Mouse (Mus musculus): ENCODE measurements around the gene Scamp2. TPM values are rescaled to one million over a fixed set of nuclear protein-coding genes. Genes with fewer than 3 reads are reported as not detected.

The Scamp2 gene
- 90.2 and 92.3 TPM in 2 replicates for polyA plus RNA-seq (2015; fragmentation: Nextera tagmentation; extraction: Ambion mirVana)

DNA sequence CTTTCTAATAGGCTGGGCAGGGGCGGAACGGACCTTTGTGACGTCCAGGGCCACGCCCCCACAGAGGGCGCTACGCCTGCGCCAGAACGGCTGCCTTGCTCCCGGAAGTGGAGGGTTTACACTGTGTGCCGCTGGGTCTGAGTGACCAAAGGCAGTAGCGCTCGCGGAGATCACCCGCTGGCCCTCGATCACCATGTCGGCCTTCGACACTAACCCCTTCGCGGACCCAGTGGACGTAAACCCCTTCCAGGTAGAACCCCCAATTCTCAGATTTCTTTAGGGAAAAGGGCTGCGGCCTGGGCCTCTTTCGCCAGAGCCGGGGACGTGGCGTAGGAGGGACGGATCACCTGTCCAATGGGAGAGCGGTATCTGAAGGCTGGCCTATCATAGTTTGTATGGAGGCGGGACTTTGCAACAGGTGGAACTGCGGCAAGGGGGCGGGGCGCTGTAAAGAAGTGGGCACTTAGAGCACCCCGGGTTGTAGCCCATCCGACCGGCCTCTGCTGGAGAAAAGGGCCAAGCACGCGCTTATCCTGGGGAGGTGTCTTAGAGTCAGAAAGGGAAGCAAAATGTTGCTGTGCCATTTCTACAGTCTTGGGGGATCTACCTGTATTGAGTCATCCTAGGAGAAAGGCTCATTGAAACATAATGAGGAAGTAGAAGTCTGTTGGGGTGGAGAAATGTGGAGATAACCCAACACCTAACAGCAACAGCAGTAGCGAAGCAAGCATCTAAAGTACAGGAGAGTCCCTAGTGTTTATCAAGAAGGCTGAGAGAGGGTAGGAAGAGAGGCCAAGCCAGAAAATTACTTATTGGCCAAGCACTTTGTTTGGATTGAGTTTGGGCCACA, at the start of gene Scamp2:
TSS of gene Scamp2 (plus strand) at position 83 of the 850 bp plus-strand sequence.
- no peaks in the 10 kb centered on the region for H3K27me3 ChIP-seq (replicated peaks; ENCODE audit: control insufficient read depth, insufficient read depth, low read length)
- peak; percentile 97 for ATAC-seq
- H3K4me3 ChIP-seq (ENCODE audit: low read depth, low read length): peak within 1 kb of the TSS; percentile 50
- H3K9ac ChIP-seq (ENCODE audit: low read depth, low read length): peak within 1 kb of the TSS; percentile 46
- peak; percentile 57 for TF ChIP-seq CTCF (IDR thresholded peaks at IDR 0.05; ENCODE audit: low read depth)
- peak within 1 kb of the TSS; percentile 74 for H3K27ac ChIP-seq (ENCODE audit: low read depth, low read length)
- under 1% methylated on average over 37 of the region's 37 CpGs for WGBS
- H3K36me3 ChIP-seq (ENCODE audit: control insufficient read depth, insufficient read depth): no peaks in the 10 kb centered on the region
- no peaks in the 10 kb centered on the region for H3K9me3 ChIP-seq (ENCODE audit: control insufficient read depth)
- H3K4me1 ChIP-seq (replicated peaks; ENCODE audit: control insufficient read depth, insufficient read depth, low read length): peaks cover 18% of the 10 kb centered on the region
- peak within 1 kb of the TSS; percentile 64 for H3K4me2 ChIP-seq (replicated peaks; ENCODE audit: low read depth)

DNA sequence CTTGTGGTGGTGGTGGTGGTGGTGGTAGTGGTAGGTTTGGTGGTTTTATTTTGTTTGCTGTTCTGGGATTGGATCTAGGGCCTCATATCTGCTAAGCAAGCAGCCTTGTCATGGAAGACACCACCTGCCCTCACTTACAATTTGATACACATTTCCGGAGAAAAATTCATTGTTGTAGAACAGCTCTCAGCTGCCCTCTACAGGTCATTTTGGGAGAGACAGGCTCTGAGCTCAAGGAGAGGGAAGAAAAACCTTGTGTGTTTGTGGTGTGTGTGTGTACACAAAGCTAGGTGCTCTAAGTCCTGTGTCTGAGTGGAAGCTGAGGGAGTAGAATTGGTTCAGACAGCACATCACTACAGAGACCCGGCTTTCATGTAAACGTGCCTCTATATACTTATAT, 43.6 kb upstream of the Scamp2 start:
- H3K27me3 ChIP-seq (replicated peaks; ENCODE audit: control insufficient read depth, insufficient read depth, low read length): no peaks in the 10 kb centered on the region
- H3K9me3 ChIP-seq (ENCODE audit: control insufficient read depth): no peaks in the 10 kb centered on the region
- 0 out of 2 replicates have a peak, but pooled peaks cover 2% of the 10 kb centered on the region for H3K4me1 ChIP-seq (replicated peaks; ENCODE audit: control insufficient read depth, insufficient read depth, low read length)
- no peak overlapping the region for H3K4me3 ChIP-seq (ENCODE audit: low read depth, low read length)
- no peak overlapping the region for H3K9ac ChIP-seq (ENCODE audit: low read depth, low read length)
- no peak for ATAC-seq
- no peaks in the 10 kb centered on the region for H3K36me3 ChIP-seq (ENCODE audit: control insufficient read depth, insufficient read depth)
- peak; percentile 92 for TF ChIP-seq CTCF (IDR thresholded peaks at IDR 0.05; ENCODE audit: low read depth)
- no peak overlapping the region for H3K4me2 ChIP-seq (replicated peaks; ENCODE audit: low read depth)
- H3K27ac ChIP-seq (ENCODE audit: low read depth, low read length): no peak overlapping the region
- WGBS: 10% methylated on average over 3 of the region's 3 CpGs

DNA sequence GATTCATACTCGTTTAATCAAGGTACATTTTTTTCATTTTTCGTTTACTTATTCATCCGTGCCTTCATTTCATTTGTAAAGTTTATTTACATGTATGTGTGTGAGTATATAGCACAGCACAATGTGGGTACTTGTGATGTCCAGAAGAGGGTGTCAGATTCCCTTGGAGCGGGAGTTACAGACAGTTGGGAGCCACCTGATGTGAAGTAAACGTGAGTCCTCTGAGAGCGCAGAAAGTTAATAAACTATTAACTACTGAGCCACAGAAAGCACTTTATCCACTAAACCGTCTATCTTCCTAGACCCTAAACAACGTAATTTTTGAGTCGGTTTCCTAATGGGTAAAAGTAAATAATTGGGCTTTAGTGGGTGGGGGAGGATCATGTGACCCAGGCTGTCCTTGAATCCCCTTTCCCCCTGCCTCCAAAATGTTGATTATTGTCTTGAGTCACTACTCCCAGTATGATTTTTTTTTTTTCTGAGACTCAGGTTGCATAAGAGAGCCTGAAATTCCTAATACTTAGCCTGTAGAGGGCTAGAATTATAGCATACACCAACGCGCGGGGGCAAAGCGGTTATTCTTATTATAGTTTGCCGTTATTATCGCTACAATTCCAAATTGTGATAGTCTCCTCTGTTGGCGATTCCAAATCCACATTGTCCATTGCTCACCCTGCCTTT, 40.2 kb upstream of the Scamp2 start:
- Histone ChIP-seq H3K4me3 (ENCODE audit: low read depth, low read length) (peak overlapping the region; percentile 96), H3K9ac (ENCODE audit: low read depth, low read length) (peak overlapping the region; percentile 97), H3K4me1 (replicated peaks; ENCODE audit: control insufficient read depth, insufficient read depth, low read length) (0 out of 2 replicates have a peak, but pooled peaks cover 10% of the 10 kb centered on the region), H3K27me3 (replicated peaks; ENCODE audit: control insufficient read depth, insufficient read depth, low read length) (no peaks in the 10 kb centered on the region), H3K4me2 (replicated peaks; ENCODE audit: low read depth) (peak overlapping the region; percentile 76), H3K36me3 (ENCODE audit: control insufficient read depth, insufficient read depth) (no peaks in the 10 kb centered on the region; the same call in 1 of the 2 replicates), H3K9me3 (ENCODE audit: control insufficient read depth) (no peaks in the 10 kb centered on the region), H3K27ac (ENCODE audit: low read depth, low read length) (peak overlapping the region; percentile 99; the same call in 1 of the 2 replicates)
- WGBS: 23% methylated on average over 16 of the region's 16 CpGs
- no peak for TF ChIP-seq CTCF (IDR thresholded peaks at IDR 0.05; ENCODE audit: low read depth)
- peak; percentile 12 for ATAC-seq

DNA sequence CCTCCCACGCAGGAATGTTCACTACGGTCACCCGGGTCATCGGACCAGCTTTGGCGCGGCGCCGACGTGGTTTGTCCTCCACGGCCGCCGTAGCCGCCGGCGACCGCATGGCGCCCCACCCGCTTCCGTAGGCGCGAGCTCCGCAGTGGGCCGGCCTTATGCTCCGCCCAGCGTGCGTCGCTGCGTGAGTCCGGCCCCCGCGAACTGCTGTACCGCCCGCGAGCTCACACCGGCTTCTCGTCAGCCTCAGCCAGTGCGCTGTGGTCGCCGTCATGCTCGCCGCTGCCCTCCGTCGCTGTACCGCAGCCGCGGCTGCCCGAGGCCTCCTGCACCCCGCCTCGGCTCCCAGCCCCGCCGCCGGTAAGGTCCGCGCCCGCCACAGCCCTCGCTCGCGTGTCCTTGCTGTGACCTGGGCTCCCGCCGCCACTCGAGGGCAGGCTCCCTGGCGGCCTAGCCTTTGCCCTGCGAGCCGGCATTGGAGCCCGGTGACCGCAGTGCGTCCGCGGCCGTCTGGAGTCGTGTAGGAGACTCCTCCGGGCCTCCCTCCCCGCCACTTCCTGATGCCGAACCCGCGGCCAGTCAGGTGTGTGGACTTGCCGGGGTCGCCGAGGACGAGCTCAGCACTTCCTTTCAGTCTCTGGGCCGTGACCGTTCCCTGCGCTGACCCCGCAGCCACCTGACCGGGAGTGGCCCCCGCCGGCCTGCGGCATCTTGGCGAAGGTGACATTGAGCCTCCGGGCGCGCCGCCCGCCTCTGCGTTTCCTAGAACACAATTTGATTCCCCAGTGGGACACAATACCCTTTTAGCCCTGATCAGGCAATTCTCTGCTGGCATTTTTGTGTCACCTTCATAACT, 39.5 kb upstream of the Scamp2 start, which contains the start of gene Cox5a:
TSS of gene Cox5a (plus strand) at position 219 of the 856 bp plus-strand sequence.
- Histone ChIP-seq H3K27ac (ENCODE audit: low read depth, low read length) (peak within 1 kb of the TSS; percentile 99), H3K4me1 (replicated peaks; ENCODE audit: control insufficient read depth, insufficient read depth, low read length) (peaks cover 16% of the 10 kb centered on the region; the same call in 1 of the 2 replicates), H3K9ac (ENCODE audit: low read depth, low read length) (peak within 1 kb of the TSS; percentile 97), H3K4me3 (ENCODE audit: low read depth, low read length) (peak within 1 kb of the TSS; percentile 96), H3K27me3 (replicated peaks; ENCODE audit: control insufficient read depth, insufficient read depth, low read length) (no peaks in the 10 kb centered on the region), H3K9me3 (ENCODE audit: control insufficient read depth) (no peaks in the 10 kb centered on the region), H3K4me2 (replicated peaks; ENCODE audit: low read depth) (peak within 1 kb of the TSS; percentile 76), H3K36me3 (ENCODE audit: control insufficient read depth, insufficient read depth) (no peaks in the 10 kb centered on the region; the same call in 1 of the 2 replicates)
- ATAC-seq: peak; percentile 96
- WGBS: under 1% methylated on average over 91 of the region's 95 CpGs
- TF ChIP-seq CTCF (IDR thresholded peaks at IDR 0.05; ENCODE audit: low read depth): 0 out of 2 replicates have a peak, but pooled peaks have one; percentile 13

DNA sequence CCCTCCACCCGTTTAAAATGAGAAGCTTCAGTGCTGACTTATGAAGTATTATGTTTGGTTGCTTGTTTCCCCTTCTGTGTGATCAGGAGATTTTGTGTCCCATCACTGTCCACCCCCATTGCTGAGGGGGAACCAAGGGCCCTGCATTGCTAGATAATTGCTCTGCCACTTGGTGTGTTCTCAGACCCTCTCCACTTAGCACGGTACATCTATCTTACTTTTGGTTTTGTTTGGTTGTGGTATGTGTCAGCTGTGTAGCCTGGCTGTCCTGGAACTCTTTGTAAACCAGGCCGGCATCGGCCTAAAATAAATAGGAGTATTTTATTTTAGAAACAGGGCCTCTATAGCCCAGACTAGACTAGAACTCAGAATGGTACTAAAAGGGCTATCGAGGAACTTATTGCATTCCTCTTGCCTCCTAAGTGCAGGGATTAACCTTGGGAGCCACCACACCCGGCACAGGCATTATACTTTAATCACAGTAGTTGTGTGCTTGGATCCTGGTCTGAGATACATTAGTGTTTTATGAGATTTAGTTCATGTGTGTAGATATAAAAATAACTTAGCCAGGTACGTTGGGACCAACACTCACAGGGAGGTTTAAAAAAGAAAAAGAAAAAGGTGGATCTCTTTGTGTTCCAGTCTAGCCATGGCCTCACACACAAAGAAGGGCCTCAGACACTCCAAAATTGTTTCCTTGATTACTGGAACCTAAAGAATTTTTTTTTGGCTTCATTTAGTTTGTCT, 38.5 kb upstream of the Scamp2 start:
- 15% methylated on average over 7 of the region's 7 CpGs for WGBS
- Histone ChIP-seq H3K27me3 (replicated peaks; ENCODE audit: control insufficient read depth, insufficient read depth, low read length) (no peaks in the 10 kb centered on the region), H3K4me3 (ENCODE audit: low read depth, low read length) (peak overlapping the region; percentile 96), H3K4me1 (replicated peaks; ENCODE audit: control insufficient read depth, insufficient read depth, low read length) (peaks cover 21% of the 10 kb centered on the region; the same call in 1 of the 2 replicates), H3K9ac (ENCODE audit: low read depth, low read length) (peak overlapping the region; percentile 97), H3K27ac (ENCODE audit: low read depth, low read length) (peak overlapping the region; percentile 99), H3K9me3 (ENCODE audit: control insufficient read depth) (no peaks in the 10 kb centered on the region), H3K4me2 (replicated peaks; ENCODE audit: low read depth) (peak overlapping the region; percentile 76), H3K36me3 (ENCODE audit: control insufficient read depth, insufficient read depth) (no peaks in the 10 kb centered on the region; the same call in 1 of the 2 replicates)
- TF ChIP-seq CTCF (IDR thresholded peaks at IDR 0.05; ENCODE audit: low read depth): no peak
- no peak for ATAC-seq

All from intestine, postnatal 0 days (tissue).